Mouse (Mus musculus) thymus, postnatal 0 days (tissue): ENCODE data around the gene Kif26a. TPM values are rescaled to one million over a fixed set of nuclear protein-coding genes. Genes with fewer than 3 reads are reported as not detected.

ENCODE experiments used
- DNase-seq: peaks from one replicate; pipeline ENCODE4 v3.0.0-alpha.2; 2015; ENCODE audit warnings: low spot score
- polyA plus RNA-seq: library from polyadenylated mRNA; unstranded; fragments of >200 nt; fragmentation: Nextera tagmentation; extraction: Ambion mirVana; gene quantifications from 2 replicates; pipeline ENCODE4 v1.2.1, GENCODE M21; 2015

Kif26a gene
- polyA plus RNA-seq, 1 experiment from 2014 or later, result 0.92 TPM

DNA sequence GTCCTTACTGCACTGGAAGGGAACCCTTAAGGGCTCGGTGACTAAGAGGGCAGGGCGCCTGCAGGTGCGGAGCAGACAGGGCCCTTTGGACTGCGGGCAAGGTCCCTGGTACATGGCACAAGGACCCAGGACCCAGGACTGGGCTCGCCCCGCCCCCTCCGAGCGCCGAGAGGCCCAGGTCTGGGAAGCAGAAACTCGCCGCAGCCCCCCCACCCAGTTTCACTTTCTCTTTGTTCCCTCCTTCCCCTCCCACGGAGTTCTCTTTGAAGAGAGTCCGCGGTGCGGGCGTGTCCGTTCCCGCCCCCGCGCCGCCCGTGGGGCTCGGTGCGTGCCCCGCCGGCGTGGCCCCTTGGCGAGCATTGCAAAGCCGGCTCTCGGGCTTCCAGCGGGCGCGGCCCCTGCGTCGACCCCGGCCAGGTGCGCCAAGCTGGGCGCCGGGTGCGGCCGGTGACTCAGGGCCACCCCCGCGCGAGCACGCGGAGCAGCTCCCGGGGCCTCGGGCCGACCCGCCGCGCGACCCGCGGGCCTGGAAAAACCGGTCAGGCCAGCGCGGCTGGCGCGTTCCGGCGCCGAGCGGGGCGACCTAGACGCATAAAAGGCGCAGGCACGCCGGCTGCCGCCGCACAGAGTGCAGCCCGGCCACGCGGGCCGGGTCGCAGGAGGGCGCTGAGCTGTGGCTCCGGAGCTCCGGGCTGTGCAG, 15.7 kb upstream of the Kif26a start:
- peak; percentile 21 for DNase-seq

DNA sequence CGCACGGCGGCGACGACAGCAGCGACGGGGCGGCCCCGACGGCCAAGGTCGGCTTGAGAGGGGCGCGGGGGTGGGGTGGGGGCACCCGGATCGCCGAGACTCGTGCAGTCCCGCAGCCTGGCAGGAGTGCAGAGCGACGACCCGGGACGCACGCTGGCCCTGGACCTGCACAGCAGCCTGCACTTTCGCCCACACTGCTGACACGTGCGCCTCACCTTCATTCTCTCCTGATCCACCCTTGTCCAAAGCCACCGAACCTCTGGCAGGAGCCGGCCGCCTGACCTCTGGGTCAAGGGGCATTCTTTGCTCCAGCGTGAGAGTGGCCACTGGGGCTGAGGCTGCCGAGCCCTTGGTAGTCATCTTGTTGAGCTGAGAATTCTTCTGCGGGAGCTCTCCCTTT, 15.1 kb upstream of the Kif26a start:
- DNase-seq, result no peak

DNA sequence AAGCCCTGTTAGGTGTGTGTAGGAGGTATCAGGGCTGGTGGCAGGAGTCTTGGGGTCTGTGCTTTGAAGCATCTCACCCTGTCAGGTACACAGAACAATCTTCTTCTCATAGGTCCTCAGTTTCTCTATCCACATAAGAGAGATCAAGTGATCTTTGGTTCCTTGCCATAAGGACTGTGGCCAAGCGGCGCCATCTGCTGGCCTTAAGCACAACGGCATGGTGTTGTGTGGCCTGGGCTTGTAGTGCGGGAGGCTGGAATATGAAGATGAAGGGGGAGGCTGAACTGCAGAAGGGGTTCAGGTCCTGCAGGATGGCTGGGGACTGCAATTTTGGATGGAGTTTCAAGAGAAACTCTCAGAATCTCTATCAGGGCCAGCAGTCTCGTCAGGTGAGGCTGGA, 5.8 kb upstream of the Kif26a start:
- peak; percentile 38 for DNase-seq

DNA sequence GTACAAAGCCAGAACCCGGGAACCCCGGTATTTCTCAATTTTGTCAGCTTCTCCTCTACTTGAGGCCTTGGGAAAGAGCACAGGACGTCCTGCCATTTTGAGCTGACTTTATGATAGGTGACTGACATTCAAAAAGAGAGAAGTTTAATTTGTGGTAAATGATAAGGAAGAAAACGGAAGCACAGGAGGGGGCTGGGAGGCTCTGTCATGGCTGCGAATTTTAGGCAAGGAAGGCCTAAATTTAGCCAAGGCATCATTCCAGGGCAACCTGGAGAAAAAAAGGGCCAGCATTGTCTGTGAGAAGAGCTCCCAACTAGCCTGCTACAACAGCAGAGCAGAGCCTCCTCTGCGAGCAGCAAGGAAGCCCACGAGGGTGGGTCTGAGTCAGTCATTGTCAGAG, 5.3 kb upstream of the Kif26a start:
- no peak for DNase-seq

DNA sequence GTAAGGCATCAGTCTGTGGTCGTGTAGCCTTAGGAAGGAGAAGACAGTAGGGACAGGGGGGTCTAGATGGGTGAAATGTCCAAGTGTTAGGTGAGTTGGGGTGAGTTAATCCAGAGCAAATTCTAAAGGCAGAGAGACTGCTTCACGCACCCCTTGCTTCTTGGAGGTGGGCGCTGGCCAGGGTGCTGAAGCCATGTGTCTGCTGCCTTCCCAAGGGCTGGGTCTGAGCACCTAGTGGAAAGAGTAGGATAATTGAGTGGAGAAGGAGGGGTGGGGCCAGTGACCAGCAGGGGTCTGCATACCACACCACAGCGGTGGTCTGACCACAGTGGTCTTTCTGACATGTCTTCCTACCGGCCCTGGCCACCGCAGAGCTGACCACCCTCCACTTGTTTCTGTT, 4.7 kb upstream of the Kif26a start:
- peak; percentile 16 for DNase-seq

DNA sequence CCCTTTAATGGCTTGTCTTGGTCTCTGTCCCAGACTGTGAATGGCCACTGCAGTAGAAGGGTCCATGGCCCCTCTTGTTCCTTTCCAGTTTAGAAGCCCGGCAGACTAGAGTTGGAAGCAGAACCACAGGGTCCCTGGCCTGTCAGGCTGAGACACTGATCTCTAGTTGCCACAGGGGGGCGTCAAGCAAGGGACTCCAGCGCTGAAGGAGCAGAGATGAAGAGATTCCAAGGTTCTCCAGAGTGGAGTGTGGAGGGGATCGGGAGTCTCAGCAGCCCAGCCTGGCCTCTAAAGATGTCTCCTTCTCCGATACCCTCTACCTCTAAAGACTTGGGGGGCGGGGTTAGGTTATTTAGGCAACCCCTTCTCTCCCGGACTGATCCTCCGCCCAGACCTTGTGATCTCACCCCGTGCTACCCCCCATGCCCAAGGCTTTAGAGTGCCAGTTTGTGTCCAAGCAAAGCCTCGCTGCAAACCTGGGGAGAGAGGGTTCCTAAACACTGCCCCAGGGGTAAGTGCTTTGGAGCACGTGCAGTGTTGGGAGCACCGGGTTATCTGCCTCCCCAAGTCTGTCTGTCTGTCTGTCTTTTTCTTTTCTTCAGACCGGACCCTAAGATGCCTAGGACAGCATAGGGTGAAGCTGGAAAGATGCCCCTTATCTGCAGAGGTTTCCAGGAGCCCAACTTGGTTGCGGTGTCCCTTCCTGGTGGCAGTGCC, 2.7 kb upstream of the Kif26a start:
- DNase-seq, result no peak

DNA sequence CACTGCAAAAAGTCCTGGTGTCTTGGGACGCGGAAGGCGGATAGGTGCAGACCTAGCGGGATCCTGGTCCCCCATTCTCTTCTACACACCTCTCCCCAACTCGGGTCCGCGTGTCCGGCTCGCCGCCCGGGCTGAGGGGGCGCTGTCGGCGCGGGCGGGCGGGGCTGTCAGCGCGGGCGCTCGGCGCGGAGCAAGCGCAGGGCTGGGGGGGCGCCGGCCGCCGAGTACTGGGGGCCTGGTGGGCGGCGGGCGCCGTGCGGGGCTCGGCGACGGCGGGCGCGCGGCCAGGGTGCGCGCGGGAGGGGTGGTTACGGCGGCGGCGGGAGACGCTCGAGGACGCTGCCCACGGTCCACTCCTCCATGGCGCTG, 2.2 kb upstream of the Kif26a start:
- no peak for DNase-seq

DNA sequence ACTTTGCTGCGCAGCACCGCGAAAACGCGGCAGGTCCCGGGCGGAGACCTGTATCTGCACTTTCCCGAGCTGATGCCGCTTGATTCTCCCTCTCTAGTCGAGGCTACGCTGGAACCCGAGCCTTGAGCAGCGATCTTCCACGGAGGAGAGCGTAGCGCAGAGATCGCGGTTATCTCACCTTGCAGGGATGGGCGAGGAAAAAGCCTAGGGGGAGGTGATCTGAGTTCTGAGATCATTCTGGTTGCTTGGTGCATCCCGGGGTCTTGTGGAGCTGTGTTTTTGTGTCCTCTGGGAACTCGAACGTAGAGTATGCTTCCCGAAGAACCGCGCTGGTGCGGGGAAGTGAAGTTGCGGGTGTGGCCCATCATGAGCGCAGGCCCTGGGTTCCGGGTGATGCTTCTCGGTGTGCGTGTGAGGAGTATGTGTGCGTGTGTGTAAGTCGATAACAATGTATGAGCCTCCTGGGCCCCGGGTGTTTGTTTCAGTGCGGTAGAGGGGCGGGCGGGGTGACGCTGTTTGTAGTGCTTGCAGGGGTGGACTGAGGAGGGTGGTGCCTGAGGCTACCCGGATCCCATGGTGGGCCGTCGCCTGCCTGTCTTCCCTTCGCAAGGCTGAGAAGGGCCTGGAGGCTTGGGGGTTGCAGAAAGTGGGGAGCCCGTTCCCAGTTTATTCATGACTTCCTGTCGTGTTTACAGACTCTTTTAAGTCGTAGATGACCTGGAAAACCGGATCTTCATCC, 1.5 kb upstream of the Kif26a start:
- DNase-seq, result no peak

DNA sequence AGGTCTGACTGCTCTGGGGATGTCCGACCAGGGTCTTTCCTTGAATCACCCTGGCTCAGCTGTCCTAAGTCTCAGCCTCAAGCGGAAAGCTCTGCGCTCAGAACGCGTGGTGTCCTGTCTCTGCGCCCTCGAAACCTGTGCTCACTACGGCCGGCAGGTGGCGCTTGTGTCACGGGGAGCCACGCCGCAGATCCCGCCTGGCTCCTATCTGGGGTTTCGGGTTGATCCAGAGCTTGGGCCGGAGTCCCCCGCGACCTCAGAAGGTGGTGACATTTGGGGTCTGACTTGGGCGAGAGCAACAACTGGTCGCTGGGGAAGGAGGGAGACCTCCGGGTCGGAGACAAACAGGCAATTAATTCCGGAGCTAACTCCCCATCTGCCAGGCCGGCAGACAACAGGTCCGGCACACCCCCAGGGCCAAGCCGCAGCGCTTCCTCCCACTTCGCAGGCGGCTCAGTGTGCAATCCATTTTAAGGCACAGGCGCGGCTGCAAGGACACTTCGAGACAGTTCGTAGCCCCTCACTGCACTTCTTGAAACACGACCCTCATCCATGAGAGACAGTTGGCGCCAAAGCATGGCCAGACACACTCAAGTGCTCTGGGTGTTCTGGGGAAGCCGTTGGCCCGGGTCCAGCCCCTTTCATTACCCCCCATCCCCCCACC, 665 bp upstream of the Kif26a start:
- DNase-seq, result peak; percentile 65

DNA sequence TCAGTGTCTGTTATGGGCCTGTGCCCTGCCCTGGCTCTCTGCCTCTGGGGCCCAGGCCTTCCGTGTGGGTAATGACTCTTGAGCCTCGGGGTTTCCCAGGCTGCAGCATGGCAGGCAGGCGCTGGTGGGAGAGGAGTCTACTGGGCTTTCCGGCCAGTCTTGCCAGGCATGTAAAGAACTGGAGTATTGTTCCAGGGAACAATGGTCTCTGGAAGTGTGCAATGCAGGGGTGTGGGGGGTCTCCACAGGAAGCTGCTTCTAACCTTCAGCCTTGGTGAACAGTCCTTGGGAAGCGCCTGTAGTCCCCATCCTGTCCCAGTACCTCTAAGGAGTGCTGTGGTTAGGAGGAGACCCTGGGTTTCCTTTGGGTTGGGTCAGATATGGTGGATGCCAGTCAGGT, 1.4 kb downstream of the Kif26a start:
- DNase-seq, result no peak

DNA sequence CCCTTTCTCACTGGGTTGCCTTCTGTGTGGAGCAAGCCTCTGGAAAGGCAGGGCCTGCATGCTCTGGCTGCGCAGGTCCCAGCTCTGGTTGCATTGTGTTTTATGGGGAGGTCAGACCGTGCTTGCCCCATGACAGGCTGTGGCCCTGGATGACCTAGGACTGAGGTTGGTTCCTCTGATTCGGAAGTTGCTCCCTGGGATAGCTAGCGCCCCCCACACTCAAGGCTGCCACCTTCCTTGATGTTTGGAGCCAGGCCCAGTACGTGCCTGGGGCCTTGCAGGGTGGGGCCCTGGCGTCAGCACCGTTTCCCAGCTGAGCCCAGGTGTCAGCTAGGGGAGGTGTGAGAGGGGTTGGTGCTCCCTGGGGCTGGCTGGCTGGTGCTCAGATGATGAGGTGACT, 4.0 kb downstream of the Kif26a start:
- no peak for DNase-seq

DNA sequence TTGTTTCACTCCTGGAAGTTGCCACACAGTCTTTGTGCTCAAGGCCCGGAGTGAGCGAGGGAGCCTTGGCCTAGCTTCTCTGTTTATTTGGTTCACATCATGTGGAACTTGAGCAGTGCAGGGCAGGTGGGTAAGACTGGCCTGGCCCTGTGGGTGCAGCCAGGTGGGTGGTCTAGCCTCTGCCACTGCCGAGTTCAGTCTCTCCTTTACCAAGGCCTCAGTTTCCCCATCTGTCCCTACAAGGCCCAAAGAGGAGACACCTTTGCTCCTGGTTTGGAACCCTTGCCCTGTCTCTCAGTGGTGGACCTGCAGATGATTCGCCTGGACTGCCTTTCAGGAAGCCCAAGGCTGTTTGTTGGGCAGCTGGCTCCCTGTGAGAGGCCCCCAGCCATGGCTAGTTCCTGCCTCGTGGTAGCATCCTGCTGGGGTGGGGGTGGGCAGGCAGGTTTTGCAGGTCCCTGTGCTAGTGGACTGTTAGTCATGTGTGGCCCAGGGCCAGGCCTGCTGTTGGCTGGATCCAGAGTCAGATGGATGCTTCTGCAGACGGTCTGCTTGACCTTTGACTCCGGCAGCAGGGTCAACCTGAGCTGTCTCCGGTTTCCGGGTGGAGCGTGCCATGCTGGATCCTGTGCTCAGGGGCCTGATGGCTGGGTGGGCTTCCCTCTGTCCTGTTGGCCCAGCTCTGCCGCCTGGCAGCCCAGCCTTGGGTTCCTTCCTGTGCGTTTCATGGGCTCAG, 5.4 kb downstream of the Kif26a start:
- DNase-seq, result no peak

DNA sequence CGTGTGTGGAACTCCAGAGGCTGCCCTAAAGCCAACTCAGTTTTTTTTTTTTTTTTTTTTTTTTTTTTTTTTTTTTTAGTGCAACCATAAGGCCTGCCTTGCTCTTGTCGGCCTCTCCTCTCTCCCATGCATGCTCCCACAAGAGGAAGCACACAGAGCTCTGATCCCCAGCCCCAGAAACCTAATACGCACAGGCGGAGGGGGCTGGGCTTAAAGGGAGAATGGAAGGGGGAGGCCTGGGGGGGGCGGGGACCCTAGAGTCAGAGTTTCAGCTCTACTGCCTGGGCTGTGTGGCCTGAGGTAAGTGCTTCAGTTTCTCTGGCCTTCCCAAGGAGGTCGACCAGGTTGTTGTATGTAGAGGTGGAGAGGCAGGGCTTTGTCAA, 6.0 kb downstream of the Kif26a start:
- no peak for DNase-seq

DNA sequence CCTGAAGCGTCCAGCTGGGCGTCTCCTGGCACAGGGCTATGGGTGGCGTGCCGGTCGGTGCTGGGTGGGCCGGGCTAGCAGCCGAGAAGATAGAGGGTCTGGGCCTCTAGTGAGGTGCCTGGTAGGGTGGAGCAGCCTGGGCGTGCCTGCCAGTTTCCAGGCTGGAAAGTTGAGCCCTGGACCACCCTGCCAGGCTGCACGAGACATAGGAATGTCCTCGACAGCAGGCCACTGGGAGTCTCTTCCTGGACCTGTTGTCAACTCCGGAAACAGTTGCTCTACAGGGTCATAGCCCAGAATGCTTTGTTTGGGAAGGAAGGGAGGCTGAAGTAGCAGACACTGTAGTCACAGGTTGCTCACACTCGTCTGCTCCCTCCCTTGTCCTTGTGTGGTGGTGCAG, 7.6 kb downstream of the Kif26a start:
- no peak for DNase-seq

DNA sequence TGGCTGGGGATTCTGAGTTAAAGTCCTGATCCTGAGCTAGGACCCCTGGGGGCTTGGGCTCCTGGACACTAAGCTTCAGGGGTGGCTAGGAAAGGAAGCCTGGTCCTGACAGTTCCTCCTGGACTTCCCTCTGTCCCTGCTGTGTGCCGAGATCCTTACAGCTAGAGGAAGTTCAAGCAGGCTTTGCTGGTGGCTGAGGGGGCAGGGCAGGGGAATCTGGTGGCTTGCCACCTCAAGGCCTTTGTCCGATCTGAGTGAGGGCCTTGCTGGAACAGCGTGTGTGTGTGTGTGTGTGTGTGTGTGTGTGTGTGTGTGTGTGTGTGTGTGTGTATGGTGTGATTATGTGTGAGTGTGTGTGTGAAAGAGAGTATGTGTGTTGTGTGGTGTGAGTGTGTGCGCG, 8.5 kb downstream of the Kif26a start:
- no peak for DNase-seq

DNA sequence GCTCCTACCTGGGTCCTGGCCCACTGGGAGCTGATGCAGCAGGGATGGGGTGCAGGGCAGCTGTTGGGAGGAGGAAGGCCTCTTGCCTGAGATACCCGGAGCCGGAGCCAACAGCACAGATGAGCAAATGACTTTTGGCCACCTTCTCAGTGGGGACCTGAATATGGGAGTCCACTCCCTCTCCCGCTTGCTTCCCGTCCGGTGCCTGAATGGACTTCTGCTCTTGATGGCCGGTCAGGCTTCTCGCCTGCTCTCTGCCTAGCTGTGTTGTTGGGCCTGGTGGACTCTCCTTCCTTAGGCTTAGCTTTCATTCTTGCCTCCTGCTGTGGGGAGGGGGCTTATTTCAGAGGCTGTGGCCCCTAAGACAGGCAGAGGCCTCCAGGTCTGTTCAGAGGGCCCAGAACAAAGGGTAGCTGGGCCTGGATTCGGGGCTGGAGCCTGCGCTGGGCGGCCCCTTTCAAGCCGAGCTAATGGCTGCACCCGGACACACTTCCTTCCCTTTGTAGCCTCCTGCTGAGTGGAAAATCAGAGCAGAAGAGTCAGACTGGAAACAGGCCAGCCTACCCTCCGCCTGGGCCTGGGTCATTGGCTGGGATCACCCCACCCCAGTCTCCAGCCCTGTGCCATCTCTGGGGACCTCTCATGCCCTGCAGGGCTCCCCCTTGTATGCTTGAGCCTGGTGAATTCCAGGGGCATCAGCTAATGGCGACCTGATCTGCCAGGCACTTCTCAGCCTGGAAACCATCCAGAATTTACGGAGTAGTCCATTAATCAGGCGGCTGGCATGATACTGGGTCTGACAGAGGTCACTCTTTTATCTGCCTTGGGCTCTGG, 9.4 kb downstream of the Kif26a start:
- no peak for DNase-seq

DNA sequence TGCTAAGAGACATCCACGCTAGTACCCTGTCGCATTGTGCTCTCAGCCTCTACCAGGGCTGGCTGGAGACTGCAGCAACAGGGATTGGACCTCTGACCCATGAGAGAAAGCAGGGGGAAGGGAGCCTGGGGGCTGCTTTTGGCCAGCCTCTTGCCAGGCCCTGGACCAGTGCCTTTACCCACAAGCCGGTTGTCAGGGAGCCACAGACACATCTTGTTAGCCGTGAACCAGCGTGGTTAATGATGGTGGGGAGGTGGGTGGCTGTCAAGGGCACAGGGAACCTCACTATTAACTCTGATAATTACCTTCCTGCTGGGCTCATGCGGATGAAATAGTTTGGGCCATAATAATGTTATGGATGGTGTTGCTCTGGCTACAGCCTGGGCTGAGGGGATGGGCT, 10.8 kb downstream of the Kif26a start:
- DNase-seq, result no peak

DNA sequence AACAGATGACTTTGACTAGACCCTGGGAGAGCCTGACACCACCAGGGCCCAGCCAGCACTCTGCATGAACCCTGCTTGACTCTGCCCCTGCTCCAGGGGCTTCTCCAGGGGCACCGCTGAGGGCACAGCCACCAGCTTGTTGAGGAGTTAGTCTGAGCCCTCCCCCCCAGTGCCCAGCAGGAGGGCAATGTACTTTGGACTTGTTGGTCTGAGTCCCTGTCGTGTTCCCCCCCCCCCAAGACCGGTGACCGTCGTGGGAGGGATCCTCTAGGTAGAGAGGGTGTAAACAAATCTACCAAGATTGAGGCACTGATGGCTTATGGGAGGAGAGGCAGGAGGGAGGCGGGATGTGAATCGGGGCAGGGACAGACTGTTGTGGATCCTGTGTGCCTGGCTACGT, 12.2 kb downstream of the Kif26a start:
- DNase-seq, result no peak

DNA sequence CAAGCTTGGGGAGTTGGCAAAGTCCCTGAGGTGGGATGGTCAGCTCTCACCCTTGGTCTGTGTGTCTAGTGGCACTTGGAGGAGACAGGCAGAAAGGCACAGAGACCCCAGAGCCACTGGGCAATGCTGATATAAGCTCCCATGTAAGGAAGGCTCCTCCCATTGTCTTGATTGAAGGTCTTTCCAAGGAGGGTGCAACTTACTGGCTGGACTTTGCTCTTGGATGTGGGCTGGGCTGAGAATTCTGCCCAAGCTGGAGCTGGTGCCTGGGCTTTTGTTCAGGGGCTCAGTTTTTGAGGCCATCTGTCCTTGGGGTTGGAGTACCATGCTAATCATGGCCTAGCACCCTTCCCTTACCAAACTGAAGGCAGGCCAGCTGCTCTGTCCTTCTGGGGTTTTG, 12.8 kb downstream of the Kif26a start:
- no peak for DNase-seq
